Mouse (Mus musculus) kidney, adult 2 months (tissue): Measurements from ENCODE around the gene Dglucy.

Experiments
- CTCF ChIP-seq: fragments of 200-500 bp; conservative IDR thresholded peaks from 2 replicates; pipeline ENCODE4 v1.5.1; 2011; ENCODE audit warnings: low read depth, mild to moderate bottlenecking, control low read depth, low read length, moderate library complexity, mixed read lengths; ENCODE audit not compliant: insufficient read depth, insufficient read length
- POLR2A ChIP-seq: fragments of 200-500 bp; IDR thresholded peaks from one replicate; pipeline ENCODE4 v1.6.1; 2011; ENCODE audit warnings: low read depth, low read length, control low read depth

GRCm38 (mm10) chr12:100883168-100883567, 104.3 kb downstream of the Dglucy start:
- no peak for TF ChIP-seq CTCF
- no peak for TF ChIP-seq POLR2A
